Mouse (Mus musculus): Measurements from ENCODE around the gene Npepl1. TPM values are rescaled to one million over a fixed set of nuclear protein-coding genes. Genes with fewer than 3 reads are reported as not detected.

The Npepl1 gene
- polyA plus RNA-seq, 1 experiment: 20.6 TPM

GRCm38 (mm10) chr2:174077776-174078338, 32.3 kb upstream of the Npepl1 start:
- no peak for TF ChIP-seq CTCF (IDR thresholded peaks at IDR 0.05; ENCODE audit: control insufficient read depth, insufficient read depth, insufficient replicate concordance, low read depth, low read length)
- TF ChIP-seq POLR2A (IDR thresholded peaks at IDR 0.05; ENCODE audit: control insufficient read depth, low read depth, low read length): no peak
- Histone ChIP-seq H3K36me3 (ENCODE audit: control insufficient read depth, insufficient read depth, low read length) (no peaks in the 10 kb centered on the region), H3K27ac (ENCODE audit: control insufficient read depth, insufficient read depth, low read depth, low read length) (no peak overlapping the region), H3K4me3 (ENCODE audit: control insufficient read depth, low read depth, low read length) (no peak overlapping the region), H3K4me1 (ENCODE audit: control insufficient read depth, insufficient read depth, low read length) (peaks cover 14% of the 10 kb centered on the region), H3K27me3 (ENCODE audit: control insufficient read depth, insufficient read depth, low read length) (no peaks in the 10 kb centered on the region)

DNA sequence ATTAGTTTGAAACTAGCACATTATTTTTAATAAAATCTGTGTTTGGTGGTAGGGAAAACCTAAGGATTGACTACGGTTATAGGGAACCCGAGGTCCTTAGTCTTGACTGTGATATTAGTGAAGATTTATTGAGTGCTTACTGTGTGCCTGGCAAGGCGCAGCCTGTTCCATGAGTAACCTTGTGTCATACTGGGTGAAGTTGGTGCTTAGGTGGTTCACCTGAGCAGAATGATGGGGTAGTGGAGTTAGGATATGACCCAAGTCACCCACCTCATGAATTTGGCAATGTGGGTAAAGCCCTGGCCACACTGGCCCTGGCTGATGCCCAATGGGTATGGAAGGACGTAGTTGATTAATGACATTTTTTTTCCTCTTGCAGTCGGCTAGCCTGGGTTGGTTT, 28.3 kb upstream of the Npepl1 start:
- TF ChIP-seq POLR2A (IDR thresholded peaks at IDR 0.05; ENCODE audit: control insufficient read depth, low read depth, low read length) (no peak), CTCF (IDR thresholded peaks at IDR 0.05; ENCODE audit: control insufficient read depth, insufficient read depth, insufficient replicate concordance, low read depth, low read length) (no peak)
- Histone ChIP-seq H3K4me3 (ENCODE audit: control insufficient read depth, low read depth, low read length) (no peak overlapping the region), H3K27me3 (ENCODE audit: control insufficient read depth, insufficient read depth, low read length) (no peaks in the 10 kb centered on the region), H3K4me1 (ENCODE audit: control insufficient read depth, insufficient read depth, low read length) (peaks cover 4% of the 10 kb centered on the region), H3K27ac (ENCODE audit: control insufficient read depth, insufficient read depth, low read depth, low read length) (no peak overlapping the region), H3K36me3 (ENCODE audit: control insufficient read depth, insufficient read depth, low read length) (no peaks in the 10 kb centered on the region)

- H3K4me1 ChIP-seq (ENCODE audit: control insufficient read depth, insufficient read depth, low read length): no peaks in the 10 kb centered on the region; the same call in 1 of the 2 replicates
- H3K27me3 ChIP-seq (ENCODE audit: control insufficient read depth, insufficient read depth, low read length): no peaks in the 10 kb centered on the region
- H3K4me3 ChIP-seq (ENCODE audit: control insufficient read depth, low read depth, low read length): no peak overlapping the region
- H3K27ac ChIP-seq (ENCODE audit: control insufficient read depth, insufficient read depth, low read depth, low read length): no peak overlapping the region
- TF ChIP-seq POLR2A (IDR thresholded peaks at IDR 0.05; ENCODE audit: control insufficient read depth, low read depth, low read length): no peak
- no peak for TF ChIP-seq CTCF (IDR thresholded peaks at IDR 0.05; ENCODE audit: control insufficient read depth, insufficient read depth, insufficient replicate concordance, low read depth, low read length)
- H3K36me3 ChIP-seq (ENCODE audit: control insufficient read depth, insufficient read depth, low read length): no peaks in the 10 kb centered on the region
These were observed 27.7 kb upstream of the Npepl1 start for GRCm38 (mm10) chr2:174082380-174082918.

DNA sequence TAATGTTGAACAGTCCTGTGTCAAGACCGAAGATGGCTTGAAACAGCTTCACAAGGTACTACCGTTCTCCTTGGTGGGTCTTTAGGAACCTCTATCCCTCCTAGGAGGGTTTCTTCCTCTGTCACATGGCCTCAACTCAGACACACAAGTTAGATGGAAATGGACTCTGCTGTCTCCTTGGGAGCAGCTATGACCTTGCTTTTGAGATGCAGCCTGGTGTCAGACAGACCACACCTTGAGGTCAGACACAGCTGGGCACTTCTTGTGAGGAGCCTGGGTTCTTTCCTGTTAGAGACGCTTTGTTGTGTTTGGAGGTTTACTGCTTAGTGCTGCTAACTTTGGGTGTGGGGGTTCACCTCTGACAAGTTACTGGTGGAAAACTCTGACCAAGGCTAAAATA, 15.1 kb upstream of the Npepl1 start:
- Histone ChIP-seq H3K36me3 (ENCODE audit: control insufficient read depth, insufficient read depth, low read length) (peaks cover 6% of the 10 kb centered on the region), H3K4me1 (ENCODE audit: control insufficient read depth, insufficient read depth, low read length) (no peaks in the 10 kb centered on the region), H3K4me3 (ENCODE audit: control insufficient read depth, low read depth, low read length) (no peak overlapping the region), H3K27me3 (ENCODE audit: control insufficient read depth, insufficient read depth, low read length) (no peaks in the 10 kb centered on the region), H3K27ac (ENCODE audit: control insufficient read depth, insufficient read depth, low read depth, low read length) (no peak overlapping the region)
- TF ChIP-seq CTCF (IDR thresholded peaks at IDR 0.05; ENCODE audit: control insufficient read depth, insufficient read depth, insufficient replicate concordance, low read depth, low read length): no peak
- no peak for TF ChIP-seq POLR2A (IDR thresholded peaks at IDR 0.05; ENCODE audit: control insufficient read depth, low read depth, low read length)

DNA sequence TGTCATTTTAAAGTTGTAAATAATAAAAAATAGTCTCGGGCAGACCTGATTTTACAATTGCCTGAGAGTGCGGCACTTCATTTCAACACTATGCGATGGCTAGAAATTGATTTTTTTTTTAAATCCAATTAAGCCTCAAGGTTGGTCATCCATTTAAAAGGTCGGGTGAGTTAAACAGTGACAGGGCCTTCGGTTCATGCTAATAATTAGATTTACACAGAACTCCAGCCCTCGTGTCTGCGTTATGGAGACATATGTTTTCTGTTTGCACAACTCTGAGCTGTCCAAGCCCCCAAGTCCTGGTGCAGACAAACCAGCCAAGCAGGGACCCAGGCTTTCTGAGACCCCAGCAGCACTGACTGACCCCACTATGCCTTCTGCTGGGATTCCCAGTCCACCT, 7.8 kb upstream of the Npepl1 start:
- Histone ChIP-seq H3K27me3 (ENCODE audit: control insufficient read depth, insufficient read depth, low read length) (no peaks in the 10 kb centered on the region), H3K27ac (ENCODE audit: control insufficient read depth, insufficient read depth, low read depth, low read length) (no peak overlapping the region), H3K4me3 (ENCODE audit: control insufficient read depth, low read depth, low read length) (no peak overlapping the region), H3K4me1 (ENCODE audit: control insufficient read depth, insufficient read depth, low read length) (no peaks in the 10 kb centered on the region), H3K36me3 (ENCODE audit: control insufficient read depth, insufficient read depth, low read length) (no peaks in the 10 kb centered on the region)
- no peak for TF ChIP-seq POLR2A (IDR thresholded peaks at IDR 0.05; ENCODE audit: control insufficient read depth, low read depth, low read length)
- TF ChIP-seq CTCF (IDR thresholded peaks at IDR 0.05; ENCODE audit: control insufficient read depth, insufficient read depth, insufficient replicate concordance, low read depth, low read length): no peak

GRCm38 (mm10) chr2:174103527-174103926, 6.6 kb upstream of the Npepl1 start:
- no peaks in the 10 kb centered on the region for H3K4me1 ChIP-seq (ENCODE audit: control insufficient read depth, insufficient read depth, low read length)
- H3K27ac ChIP-seq (ENCODE audit: control insufficient read depth, insufficient read depth, low read depth, low read length): no peak overlapping the region
- H3K4me3 ChIP-seq (ENCODE audit: control insufficient read depth, low read depth, low read length): no peak overlapping the region
- H3K27me3 ChIP-seq (ENCODE audit: control insufficient read depth, insufficient read depth, low read length): no peaks in the 10 kb centered on the region
- no peaks in the 10 kb centered on the region for H3K36me3 ChIP-seq (ENCODE audit: control insufficient read depth, insufficient read depth, low read length)
- TF ChIP-seq POLR2A (IDR thresholded peaks at IDR 0.05; ENCODE audit: control insufficient read depth, low read depth, low read length): no peak

DNA sequence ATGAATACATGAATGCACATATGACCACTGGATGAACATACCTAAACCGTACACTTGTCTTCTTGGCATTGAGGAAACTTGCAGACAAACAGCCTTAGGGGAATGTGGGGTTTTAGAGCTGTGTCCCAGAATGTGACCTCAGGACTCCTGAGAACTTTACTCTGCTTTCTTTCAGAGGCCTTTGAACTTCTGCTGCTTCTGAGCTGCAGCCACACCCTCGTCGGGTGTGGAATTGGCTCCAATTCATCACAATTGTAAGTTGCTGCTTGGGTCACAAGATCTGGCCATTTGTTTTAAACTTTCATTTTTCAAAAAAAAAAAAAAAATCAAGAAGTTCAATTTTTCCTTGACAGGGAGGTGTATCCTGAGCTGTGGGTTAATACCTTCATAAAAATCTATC, 2.8 kb upstream of the Npepl1 start:
- H3K4me3 ChIP-seq (ENCODE audit: control insufficient read depth, low read depth, low read length): no peak overlapping the region
- H3K27ac ChIP-seq (ENCODE audit: control insufficient read depth, insufficient read depth, low read depth, low read length): no peak overlapping the region
- H3K36me3 ChIP-seq (ENCODE audit: control insufficient read depth, insufficient read depth, low read length): no peaks in the 10 kb centered on the region
- H3K27me3 ChIP-seq (ENCODE audit: control insufficient read depth, insufficient read depth, low read length): no peaks in the 10 kb centered on the region
- peaks cover 16% of the 10 kb centered on the region for H3K4me1 ChIP-seq (ENCODE audit: control insufficient read depth, insufficient read depth, low read length)
- TF ChIP-seq CTCF (IDR thresholded peaks at IDR 0.05; ENCODE audit: control insufficient read depth, insufficient read depth, insufficient replicate concordance, low read depth, low read length) (no peak), POLR2A (IDR thresholded peaks at IDR 0.05; ENCODE audit: control insufficient read depth, low read depth, low read length) (no peak)

Measured in testis, adult 2 months (tissue).